Mouse (Mus musculus): ENCODE results near the gene Stra6.

Stra6 gene

DNA sequence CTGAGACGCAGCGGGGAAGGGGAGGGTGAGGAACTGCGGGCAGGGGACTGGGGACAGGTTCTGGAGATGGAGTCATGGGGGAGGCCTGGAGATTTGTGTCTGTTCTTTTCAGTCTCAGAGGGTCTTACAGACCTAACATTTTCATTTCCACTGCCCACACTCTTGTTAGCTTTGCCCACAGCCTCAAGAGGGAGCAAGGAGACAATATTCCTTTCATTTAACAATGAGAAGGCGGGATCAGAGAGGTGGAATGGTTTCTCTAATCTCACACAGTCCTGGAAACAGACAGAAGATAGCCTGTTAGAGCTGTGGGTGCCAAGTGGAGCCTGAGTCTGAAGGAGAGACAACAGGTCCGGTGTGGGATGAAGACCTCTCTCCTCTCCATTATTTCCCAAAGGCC lies 11.7 kb upstream of the Stra6 start:
- no peak for DNase-seq

DNA sequence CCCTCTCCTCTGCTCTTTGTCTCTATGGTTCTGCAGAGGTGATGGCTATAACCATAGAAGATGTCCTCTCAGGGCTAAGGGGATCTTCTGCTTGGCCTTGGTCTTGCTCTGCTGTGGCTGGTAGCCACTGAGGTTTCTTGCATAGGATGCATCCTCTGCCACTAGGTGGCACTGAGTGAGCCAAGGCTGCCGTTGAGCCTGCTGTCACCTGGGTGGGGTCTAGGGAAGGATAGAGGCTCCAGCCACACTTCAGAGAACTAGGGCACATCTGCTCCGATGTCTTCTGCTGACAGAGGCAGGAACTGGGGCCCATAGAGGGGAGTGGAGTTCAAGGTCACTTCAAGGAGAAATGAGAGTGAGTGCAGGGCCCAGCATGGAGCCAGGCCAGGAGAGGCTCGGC lies 10.5 kb upstream of the Stra6 start:
- DNase-seq, result peak; percentile 66 to 69

DNA sequence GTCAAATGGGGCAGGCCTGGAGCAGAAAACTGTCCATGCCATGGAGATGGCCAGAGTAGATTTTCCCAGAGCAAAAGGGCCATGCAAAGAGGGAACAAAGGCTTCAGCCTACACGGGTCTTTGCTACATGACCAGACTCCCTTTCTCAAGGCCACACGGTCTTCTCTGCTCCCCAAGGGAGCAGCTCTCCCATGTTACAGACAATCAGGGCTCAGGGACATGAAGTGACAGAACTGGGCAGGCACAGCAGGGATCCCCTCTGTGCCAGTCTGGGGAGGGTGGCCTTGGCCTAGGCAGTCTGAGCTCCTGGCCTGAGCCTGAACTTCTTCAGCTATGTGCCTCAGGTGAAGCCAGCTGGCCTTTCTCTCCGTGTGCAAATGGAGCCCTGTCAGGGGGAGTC lies 10.0 kb upstream of the Stra6 start:
- DNase-seq, result no peak

DNA sequence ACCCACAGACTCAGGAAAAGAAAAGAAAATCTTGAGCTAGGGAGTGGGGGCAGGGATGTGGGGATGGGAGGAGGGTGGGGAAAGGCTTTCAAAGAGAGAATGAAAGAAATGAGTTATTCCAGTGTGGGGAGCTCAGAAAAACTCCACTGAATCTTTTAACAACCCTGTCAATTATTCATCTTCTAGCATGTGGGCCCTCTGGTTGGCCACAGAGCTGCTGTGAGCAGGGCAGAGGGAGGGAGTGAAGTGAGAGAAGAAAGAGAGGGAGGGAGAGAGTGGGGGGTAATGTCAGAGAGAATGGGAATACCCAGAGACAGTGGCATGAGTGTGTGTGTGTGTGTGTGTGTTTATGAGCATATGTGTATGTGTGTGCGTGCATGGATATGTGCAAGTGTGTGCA lies 9.6 kb upstream of the Stra6 start:
- no peak for DNase-seq

DNA sequence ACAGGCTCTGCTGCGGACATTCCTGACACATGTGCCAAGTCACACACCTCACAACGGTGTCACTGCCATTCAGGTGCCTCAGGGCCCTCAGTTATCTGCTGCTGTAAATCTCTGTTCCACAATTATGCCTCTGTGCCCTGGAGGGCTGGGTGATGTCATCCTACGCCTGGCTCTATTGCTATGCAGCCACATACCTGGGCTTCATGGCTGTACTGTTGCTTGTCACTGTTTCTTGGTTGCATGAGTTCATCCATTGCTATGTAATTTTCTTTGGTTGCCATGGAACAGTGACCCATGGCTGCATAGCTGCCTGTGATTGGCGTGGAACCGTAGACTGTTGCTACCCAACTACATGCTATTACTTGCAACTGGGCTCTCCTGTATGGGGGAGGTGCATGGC lies 7.9 kb upstream of the Stra6 start:
- DNase-seq, result no peak

DNA sequence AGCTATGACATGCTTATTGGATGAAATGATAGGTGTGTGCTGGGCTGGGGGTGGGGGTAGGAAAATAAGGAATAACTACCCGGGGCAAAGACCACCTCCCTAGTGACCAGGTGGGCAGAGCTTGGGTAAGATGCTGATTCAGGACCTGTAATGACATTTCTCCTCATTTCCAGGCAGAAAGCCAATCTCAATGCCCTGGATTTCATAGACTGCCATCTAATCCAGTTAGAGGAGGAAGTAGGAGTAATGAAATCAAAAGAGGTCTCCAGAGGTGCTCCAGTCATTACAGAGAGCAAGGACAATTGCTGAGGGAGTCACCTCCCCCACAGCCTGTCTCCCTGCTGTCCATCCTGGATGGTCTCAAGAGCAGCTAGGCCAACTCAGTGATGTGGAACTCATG lies 3.7 kb upstream of the Stra6 start:
- DNase-seq, result no peak

DNA sequence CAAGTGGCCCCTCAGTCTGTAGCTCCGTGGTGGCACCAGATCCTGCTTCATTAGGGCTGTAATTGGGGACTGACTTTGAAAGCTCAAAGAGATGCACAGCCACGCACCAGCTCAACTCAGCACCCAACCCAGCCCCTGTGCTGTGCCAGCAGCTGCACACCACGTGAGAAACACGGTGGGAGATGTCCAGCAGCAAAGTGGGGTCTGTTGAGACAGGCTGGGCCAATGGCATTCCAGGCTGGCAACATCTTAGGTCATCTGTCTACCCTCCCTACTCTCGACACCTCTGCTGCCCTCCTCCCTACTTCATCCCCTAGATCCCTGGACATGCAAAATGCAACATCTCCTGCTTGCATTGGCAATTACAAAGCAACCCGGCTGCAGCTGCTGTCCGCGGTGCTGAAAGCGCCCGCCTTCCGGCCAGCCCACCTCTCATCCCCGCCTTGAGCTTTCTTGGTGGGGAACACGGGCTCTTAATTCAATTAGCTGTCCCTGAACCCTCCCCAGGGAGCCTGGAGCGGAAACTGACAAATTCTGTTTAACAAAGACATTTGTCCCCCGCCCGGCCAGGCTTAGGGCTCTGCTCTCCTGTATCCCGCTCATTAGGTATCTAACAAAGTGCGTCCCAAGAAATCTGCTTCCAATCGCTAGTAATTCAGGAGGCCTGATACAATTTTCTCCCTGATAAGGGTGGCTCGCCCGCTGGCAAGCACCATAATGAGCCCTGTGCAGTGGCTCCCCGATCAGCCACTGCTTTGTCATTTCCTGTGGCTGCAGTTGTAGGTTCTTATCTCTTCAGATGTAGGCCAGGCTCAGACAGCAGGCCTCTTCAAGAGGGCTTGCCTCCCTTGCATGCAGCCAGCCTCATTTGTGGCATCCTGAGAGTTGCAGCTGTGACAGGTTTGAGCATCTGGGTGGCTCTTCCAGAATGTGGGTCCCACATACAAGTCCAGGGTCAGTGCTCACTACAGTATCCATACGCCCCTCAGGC lies 2.6 kb upstream of the Stra6 start:
- DNase-seq, result no peak

DNA sequence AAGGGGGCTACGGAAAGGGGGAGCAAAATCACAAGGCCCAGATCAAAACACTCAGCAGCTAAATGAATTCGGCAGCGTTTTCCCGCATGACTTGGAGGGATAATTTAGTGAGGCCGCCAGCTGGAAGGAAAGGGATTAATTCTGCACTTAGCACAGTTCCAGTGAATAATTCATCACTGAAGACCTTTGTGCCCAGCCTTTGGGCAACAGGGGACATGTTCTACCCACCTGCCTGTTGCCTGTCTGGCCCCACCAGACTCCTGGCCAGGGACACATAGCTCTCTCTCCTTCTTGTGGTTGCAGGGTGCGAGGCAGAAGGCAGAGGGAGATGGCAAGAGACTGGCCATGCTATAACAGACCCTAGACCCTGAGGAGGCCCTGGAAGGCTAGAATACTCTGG lies 1.9 kb downstream of the Stra6 start:
- no peak for DNase-seq

DNA sequence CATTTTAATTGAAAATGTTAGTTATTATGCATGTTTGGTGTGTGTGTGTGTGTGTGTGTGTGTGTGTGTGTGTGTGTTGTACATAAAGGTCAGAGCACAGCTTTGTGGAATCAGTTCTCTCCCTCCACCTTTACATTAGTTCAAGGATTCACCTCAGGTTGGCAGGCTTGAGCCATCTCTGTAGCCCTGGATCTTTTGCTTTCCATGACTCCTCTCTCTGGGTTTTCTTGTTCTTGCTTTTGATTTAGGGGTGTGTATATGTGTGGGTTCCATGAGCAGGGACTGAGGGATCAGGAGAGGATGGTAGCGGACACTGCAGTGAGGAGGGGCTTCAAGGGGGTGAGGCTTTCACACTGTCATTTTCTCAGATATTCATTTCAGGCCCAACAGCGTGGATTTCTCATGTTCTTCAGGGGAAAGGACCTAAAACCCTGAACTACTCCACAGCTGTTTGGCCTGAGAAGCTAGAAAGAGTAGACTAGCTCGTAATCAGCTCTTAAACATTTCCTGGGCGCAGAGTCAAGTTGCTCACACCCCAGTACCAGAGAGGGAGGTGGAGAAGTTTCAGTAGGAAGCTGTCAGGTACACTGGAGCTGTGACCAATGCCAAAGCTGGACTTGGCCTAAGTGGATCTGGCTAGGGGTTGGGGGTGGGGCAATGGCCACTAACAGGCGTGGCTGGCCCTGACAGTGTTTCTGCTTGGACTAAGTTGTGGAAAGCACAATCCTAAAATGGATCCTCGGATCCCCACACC lies 2.6 kb downstream of the Stra6 start:
- DNase-seq, result no peak

DNA sequence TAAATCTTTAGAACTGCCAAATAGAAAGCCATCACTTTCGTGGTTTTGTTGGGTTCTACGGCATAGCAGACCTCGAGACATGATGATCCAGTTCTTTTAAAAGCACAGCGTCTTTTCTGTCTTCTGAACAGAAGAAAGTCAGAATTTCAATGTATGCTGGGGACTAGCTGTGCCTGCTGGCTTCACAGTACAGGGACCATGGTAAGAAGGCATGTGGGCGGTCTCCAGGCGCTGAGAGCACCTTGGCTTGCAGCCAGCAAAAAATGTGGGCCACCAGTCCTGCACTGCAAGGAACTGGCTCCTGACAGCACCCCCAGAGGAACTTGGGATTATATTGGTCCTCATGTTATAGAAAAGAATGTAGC lies 3.1 kb downstream of the Stra6 start:
- peak; percentile 50 to 55 for DNase-seq

DNA sequence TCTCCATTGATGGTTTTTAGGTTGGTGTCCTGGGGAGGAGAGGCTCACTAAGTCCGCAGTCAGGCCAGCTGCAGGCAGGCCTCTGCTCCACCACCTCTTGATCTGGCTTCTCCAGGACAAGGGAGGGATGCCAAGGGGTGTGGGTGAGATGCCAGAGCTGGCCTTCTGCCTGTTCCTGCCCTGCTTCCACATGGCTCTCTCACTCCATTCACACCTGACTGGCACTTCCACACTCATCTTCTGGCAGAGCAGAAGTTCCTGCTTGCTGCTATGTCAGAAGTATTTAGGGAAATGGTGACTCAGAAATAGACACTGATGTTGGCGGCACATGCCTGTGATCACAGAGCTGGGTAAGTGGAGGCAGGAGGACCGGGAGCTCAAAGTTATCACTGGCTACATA lies 4.0 kb downstream of the Stra6 start:
- peak; percentile 84 to 85 for DNase-seq

DNA sequence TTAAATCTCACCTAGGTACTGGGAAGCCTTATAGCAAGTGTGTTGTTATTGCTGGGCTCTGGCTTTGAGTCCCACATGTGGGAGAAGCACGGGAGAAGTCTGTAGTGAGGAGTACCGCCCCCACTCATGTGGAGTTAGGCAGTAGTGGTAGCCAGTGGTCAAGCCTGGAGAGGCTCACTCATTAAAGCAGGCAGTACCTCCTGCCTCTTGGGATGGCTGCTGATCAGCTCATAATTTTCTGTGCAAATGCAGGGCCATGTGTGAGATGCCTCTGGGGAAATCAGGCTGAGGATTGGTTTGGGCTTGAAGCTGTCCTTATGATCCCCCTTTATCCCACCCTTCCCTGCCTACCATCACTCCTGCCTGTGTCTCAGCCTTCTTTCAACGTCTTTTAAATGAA lies 11.0 kb downstream of the Stra6 start:
- DNase-seq, result no peak

DNA sequence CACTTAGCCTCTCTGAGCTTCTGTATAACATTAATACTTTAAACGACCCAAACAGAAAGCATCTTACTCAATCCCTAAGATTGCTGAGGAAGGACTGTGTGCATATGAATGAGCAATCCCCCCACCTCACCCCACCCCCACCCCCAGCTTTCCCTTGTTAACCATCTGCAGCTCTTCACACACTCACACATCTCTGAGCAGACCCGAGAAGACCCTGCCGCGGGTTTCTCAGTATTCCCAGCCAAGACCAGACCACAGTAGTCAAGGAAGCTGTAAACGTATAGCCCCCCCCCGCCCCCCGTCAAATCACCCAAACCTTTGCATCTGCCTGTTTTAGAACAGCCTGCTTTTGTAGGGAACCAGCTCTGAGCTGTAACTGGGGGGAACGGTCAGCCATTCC lies 21.0 kb downstream of the Stra6 start:
- no peak for DNase-seq

DNA sequence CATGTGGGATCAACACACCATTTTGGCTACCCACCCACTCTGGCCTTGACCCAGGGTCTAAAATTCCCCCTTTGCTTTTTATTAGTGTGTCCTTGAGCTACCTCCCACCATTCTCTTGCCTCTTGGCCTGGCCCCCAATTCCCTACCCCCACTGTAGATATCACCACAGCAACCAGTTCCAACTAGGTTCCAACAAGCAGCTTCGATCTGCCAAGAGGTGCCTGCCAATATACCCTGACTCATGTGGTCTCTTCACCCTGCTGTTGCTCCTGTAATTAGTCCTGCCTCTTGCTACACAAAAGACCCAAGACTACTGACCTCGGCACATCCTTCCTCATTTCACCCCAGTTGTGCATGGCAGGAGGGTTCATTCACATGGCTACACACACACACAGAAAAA lies 21.5 kb downstream of the Stra6 start:
- no peak for DNase-seq

DNA sequence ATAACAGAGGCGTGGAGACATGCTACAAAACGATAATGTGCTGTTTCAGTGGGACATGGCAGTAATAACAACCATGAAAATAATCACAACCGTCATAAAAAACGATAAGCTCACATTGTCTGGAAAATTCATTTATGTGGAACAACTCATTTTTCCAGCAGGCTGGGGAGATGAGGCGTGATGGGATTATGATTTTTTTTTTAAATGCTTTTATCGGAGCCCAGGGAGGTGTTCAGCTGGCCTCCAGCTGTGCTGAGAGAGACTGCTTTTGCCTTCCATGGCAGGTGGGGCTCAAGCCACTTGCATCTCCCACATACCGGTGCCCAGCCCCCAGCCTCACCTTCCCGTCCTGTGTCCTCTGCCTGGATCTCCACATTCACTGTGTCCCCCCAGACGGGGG lies 22.6 kb downstream of the Stra6 start:
- DNase-seq, result no peak

DNA sequence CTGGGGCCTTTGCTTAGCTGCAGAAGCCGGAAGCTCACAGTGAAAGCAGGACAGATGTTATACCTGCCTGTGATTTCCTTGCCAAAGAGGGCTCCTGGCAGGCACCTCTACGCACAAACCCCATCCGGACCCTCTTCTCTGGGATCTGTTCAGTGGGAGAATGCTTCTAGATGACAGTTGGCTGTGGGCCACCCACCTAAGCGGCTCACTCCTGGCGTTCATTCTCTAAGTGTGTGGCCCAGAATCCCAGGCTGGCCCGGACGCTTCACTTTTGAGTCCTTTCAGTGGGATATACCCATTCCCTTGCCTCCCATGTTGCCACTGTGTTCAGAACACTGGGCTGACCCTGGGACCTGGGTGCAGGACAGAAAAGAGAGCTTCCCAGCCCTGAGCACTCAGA lies 23.3 kb downstream of the Stra6 start:
- no peak for DNase-seq

DNA sequence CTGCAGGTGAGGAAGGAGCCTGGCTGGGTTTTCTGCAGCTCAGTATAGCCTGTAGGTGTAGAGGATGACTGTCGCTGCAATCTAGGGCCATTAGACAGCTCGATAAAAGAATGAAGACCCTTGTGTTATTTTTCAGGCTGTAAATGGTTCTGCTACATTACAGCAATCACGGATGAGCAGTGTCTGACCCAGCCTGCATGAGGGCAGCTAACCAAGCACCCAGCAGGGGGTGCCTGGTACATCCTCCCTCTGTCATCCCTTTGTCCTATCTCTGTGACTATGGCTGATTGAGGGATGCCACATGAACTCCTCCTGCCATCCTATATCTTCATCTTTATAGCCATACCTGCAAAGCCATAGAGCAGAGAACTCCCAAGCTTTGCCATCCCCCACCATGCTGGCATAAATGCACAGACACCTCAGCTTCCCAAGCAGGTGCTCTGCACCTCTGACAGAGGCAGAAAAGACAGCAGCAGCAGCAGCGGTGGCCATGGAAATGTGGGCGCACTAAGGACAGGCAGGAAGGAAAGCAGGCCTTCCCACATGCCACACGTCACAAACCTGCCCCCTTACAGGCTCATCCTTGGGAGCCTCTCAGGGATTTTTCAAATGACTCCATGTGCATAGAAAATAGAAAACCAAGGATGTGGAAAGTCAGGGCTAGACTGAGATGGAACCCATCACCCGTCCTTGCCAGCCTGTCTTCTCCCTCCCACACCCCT lies 23.9 kb downstream of the Stra6 start:
- DNase-seq, result peak in 1 of 2 experiments; percentile 49

DNA sequence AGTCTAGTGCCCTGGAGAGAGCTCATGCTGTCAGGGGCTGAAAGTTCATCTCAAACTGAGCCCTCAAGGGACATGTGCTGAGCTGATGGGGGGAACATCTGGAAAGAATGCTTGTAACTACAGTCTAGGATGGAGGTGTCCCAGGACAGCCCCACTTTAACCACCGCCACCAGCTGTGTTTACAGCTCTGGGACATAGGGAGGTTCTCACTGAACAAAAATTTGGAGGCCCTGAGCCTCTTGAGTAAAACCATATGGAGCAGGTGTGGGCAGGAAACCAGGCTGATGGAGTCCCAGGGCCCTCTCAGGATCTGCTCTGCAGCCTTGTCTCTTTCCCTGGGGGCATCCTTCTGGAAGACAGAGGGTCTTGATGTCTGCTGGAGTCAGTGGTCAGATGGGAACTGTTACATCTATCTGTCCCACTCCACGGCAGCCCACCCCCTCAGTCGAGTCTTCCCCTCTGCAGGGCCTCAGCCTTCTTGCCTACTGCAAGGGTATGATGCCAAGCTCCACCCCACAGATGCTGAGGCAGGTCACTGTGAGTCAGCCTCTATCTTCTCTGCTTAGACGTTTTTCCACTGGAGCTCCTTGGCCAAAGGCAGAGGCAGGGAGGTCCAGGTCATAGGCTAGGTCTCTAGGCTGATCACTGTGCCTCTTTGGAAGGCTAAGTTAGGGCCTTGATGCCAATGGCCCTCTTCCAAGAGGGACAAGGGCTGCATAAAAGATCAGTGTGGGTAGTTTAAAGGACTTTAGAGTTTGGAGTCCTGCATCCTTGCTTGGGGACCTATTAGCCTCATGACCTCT lies 28.2 kb downstream of the Stra6 start:
- DNase-seq, result no peak

DNA sequence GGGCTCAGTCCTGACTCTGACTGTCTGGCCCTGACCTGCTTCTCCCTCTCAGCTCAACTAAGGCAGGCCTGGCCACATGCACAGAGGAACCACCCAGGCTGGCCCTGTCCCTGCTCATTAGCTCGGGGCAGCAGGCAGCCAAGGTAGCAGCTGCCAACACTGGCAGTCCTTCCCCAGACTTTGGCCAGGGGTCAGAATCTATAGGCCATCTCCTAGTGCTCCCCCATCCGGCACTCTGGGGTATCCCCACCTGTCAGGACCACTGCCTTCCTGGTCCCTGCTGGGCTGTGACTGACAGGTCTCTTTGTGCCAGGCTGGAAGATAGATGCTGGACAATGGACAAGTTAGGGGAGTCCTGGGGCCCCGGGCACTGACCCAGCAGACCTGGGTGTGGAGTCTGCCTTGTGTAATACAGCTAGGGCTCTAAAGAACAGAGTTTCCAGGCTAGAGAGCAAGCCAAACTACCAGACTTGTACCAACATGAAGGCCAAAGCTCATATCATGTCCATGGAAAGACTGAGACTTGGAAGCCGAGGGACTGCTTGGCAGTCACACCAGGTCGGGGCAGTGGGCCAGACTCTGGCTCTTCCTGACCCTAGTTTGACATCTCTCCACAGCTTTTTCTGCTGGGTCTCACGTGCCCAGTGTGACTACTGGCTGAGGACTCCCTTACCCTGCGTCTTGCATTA lies 29.1 kb downstream of the Stra6 start:
- peak; percentile 93 to 94 for DNase-seq

DNA sequence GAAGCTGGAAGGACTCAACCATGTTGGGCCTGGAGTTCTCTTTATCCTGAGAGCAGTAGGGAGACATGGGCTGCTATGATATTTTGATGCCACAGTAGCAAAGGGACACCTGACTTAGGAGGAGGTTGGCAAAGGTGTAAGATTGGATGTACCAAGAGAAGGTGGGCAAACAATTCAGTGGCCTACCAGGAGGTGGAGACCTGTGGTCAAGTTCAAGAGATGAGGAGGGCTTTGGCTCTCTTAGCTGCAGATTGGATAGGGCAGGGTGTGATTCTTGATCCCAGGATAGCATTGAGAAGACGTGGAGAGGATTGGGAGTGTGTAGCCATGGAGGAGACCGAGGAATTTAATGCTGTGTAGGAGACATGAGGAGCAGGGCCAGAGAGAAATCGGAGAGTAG lies 30.2 kb downstream of the Stra6 start:
- no peak for DNase-seq

DNA sequence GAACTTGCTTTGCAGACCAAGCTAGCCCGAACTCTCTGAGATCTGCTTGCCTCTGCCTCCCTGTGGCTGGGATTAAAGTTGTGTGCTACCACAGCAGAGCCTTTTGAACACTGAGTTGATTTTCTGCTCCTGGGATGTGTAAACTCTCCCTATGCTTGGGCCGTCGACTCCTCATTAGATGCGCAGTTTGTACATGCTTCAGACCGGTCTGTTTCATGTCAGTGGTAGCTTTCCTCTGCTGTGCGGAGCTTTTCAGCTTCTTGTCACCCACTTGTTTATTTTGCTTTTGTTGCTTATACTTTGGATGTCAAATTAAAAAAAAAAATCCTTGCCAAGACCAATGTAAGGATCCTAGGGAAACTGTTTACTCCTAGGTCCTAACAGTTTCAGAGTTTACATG lies 32.4 kb downstream of the Stra6 start:
- no peak for DNase-seq

Measured in cerebellum, postnatal 36 days (tissue).